Mouse (Mus musculus) ES-Bruce4 (cell line): ENCODE data around the gene Bmp5.

Experiments used
- CTCF ChIP-seq: IDR thresholded peaks from one replicate; pipeline ENCODE4 v1.8.1; 2011; ENCODE audit warnings: low read depth, low read length
- POLR2A ChIP-seq: IDR thresholded peaks from one replicate; pipeline ENCODE4 v1.8.1; 2011; ENCODE audit warnings: low read length; ENCODE audit not compliant: insufficient read depth

DNA sequence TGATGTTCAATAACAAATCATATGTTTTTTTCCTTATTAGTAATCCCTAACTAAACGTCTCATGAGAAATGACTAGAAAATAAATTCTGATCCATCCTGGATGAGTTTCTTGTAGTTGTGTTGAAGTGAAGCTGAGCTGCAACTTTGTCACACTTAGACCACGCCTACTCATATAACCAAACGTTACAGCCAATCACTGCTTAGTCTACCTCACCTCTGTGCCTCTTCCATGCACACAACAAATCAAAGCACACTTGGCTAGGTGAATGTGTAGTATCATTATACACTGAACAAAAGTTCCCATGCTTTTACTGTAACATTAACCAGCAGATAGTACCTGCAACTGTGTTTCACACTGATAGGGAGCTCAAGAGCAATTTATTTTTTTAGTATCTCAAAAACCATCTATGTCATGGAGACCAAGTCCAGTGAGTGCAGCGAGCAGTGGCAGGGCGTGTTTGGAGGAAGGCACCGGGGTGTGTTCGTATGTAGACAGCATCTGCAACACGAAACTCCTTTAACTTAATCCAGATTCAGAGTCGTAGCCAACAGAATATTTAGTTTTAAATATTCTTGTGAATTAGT, 3.7 kb downstream of the Bmp5 start:
- TF ChIP-seq POLR2A (no peak), CTCF (no peak)
